In the genomic region with DNA sequence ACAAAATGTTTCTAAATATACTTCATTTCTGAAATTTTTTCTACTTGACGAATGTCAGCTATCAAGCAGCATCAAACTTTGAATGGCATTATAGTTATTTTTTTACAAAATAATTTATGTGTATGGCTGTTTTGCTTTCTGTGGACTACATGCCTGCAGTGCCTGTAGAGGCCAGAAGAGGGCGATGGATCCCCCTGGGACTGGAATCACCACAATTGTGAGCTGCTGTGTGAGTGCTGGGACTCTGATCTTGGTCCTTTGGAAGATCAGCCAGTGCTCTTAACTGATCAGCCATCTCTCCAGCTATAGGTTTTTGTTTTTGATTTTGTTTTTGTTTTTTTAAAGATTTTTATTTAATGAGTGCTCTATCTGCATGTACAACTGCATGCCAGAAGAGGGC, we compare ENCODE assay signal across 9 mouse cellular contexts. TPM values are rescaled to one million over a fixed set of nuclear protein-coding genes. Genes with fewer than 3 reads are reported as not detected.
DNase-seq lines count a peak whose midpoint lies in the region; ATAC-seq and TF ChIP-seq lines count a peak whose summit lies in the region.
"Had no signal": no experiment of that assay in that cellular context is flagged by ENCODE, and none has a peak within 500 bp of the region (broad histone marks: within the 10 kb centered on the region; RNA-seq: fewer than 3 reads in every experiment).

No protein-coding gene starts in this region.

- no peak overlapping the region for H3K9ac ChIP-seq in intestine, postnatal 0 days (ENCODE audit: low read depth, low read length)
- no peak overlapping the region for H3K9ac ChIP-seq in intestine, embryonic 15.5 days

- H3K4me2 ChIP-seq in intestine, postnatal 0 days (replicated peaks; ENCODE audit: low read depth), result no peak overlapping the region
- H3K4me2 ChIP-seq in intestine, embryonic 15.5 days (replicated peaks), result no peak overlapping the region

- H3K27ac ChIP-seq in intestine, postnatal 0 days (ENCODE audit: low read depth, low read length), result no peak overlapping the region
- H3K27ac ChIP-seq in intestine, embryonic 15.5 days, result no peak overlapping the region
- H3K27ac ChIP-seq: macrophage had no signal

- H3K4me3 ChIP-seq in intestine, postnatal 0 days (ENCODE audit: low read depth, low read length), result no peak overlapping the region
- no peak overlapping the region for H3K4me3 ChIP-seq in intestine, embryonic 15.5 days (replicated peaks)

- 33% methylated on average over 2 of the region's 2 CpGs for WGBS in intestine, postnatal 0 days
- 43% methylated on average over 2 of the region's 2 CpGs for WGBS in intestine, embryonic 15.5 days

- no peaks in the 10 kb centered on the region for H3K27me3 ChIP-seq in intestine, postnatal 0 days (replicated peaks; ENCODE audit: control insufficient read depth, insufficient read depth, low read length)
- no peaks in the 10 kb centered on the region for H3K27me3 ChIP-seq in intestine, embryonic 15.5 days (replicated peaks)

- H3K36me3 ChIP-seq in intestine, postnatal 0 days (ENCODE audit: control insufficient read depth, insufficient read depth), result no peaks in the 10 kb centered on the region
- H3K36me3 ChIP-seq in intestine, embryonic 15.5 days, result no peaks in the 10 kb centered on the region

- intact Hi-C loops in heart, postnatal 25 days (cut with DNase I), result no loop called here

- H3K9me3 ChIP-seq in intestine, postnatal 0 days (ENCODE audit: control insufficient read depth), result no peaks in the 10 kb centered on the region
- no peaks in the 10 kb centered on the region for H3K9me3 ChIP-seq in intestine, embryonic 15.5 days

- no peak for ATAC-seq in intestine, postnatal 0 days
- ATAC-seq in intestine, embryonic 15.5 days, result no peak

- no peaks in the 10 kb centered on the region; the same call in 1 of the 2 replicates for H3K4me1 ChIP-seq in intestine, postnatal 0 days (replicated peaks; ENCODE audit: control insufficient read depth, insufficient read depth, low read length)
- peaks cover 25% of the 10 kb centered on the region for H3K4me1 ChIP-seq in intestine, embryonic 15.5 days (replicated peaks)

- peak; percentile 70 for TF ChIP-seq CTCF in intestine, postnatal 0 days (IDR thresholded peaks at IDR 0.05; ENCODE audit: low read depth)

- peak; percentile 48 to 67 for DNase-seq in CD8-positive naive resting alpha-beta T cell, adult 2 months (ENCODE audit: low read depth in 2 of 2, low spot score in 2 of 2)
- peak; percentile 68 for DNase-seq in R1 (ENCODE audit: low read depth, low spot score)
- peak; percentile 55 to 66 for DNase-seq in natural killer cell, adult 2 months (ENCODE audit: low spot score in 2 of 2)
- DNase-seq in urinary bladder, adult 2 months (ENCODE audit: low spot score), result no peak
- no peak for DNase-seq in right cerebral cortex, postnatal 14 days
- DNase-seq in heart, postnatal 25 days (ENCODE audit: low spot score), result no peak

RNA-seq across cellular contexts. Expression of a gene that starts 2.9 kb away (rescaled TPM):
- 3.9 and 4.2 TPM in 2 replicates for polyA plus RNA-seq in intestine, postnatal 0 days (2015; fragmentation: Nextera tagmentation; extraction: Ambion mirVana)
- polyA plus RNA-seq in intestine, embryonic 15.5 days (2015; fragmentation: Nextera tagmentation; extraction: Ambion mirVana), result 8.3 and 8.7 TPM in 2 replicates
- polyA plus RNA-seq in urinary bladder, adult 2 months (2012; rRNA removed), result 27.5 and 29.1 TPM in 2 replicates
- 1 to 10 TPM; 5.6 to 7.0 TPM for total RNA-seq in heart, postnatal 25 days (2021)

RNA-seq across cellular contexts. Expression of a gene that starts 4.6 kb away (rescaled TPM):
- 2.9 and 3.2 TPM in 2 replicates for polyA plus RNA-seq in intestine, postnatal 0 days (2015; fragmentation: Nextera tagmentation; extraction: Ambion mirVana)
- polyA plus RNA-seq in intestine, embryonic 15.5 days (2015; fragmentation: Nextera tagmentation; extraction: Ambion mirVana), result 5.7 and 6.9 TPM in 2 replicates
- polyA plus RNA-seq in urinary bladder, adult 2 months (2012; rRNA removed), result 8.3 and 9.1 TPM in 2 replicates
- total RNA-seq in heart, postnatal 25 days (2021), result 1 to 10 TPM; 3.4 to 4.4 TPM

RNA-seq across cellular contexts. Expression of a gene that starts 28.5 kb away (rescaled TPM):
- polyA plus RNA-seq in intestine, postnatal 0 days (2015; fragmentation: Nextera tagmentation; extraction: Ambion mirVana), result 27.1 and 29.2 TPM in 2 replicates
- polyA plus RNA-seq in intestine, embryonic 15.5 days (2015; fragmentation: Nextera tagmentation; extraction: Ambion mirVana), result 37.7 and 39.9 TPM in 2 replicates
- 78.1 and 88.7 TPM in 2 replicates for polyA plus RNA-seq in urinary bladder, adult 2 months (2012; rRNA removed)
- total RNA-seq in heart, postnatal 25 days (2021), result 10 to 100 TPM; 45.3 to 47.6 TPM

RNA-seq across cellular contexts. Expression of a gene that starts 33.7 kb away (rescaled TPM):
- polyA plus RNA-seq in intestine, postnatal 0 days (2015; fragmentation: Nextera tagmentation; extraction: Ambion mirVana), result 73.8 and 80.3 TPM in 2 replicates
- polyA plus RNA-seq in intestine, embryonic 15.5 days (2015; fragmentation: Nextera tagmentation; extraction: Ambion mirVana), result 33.8 and 36.7 TPM in 2 replicates
- polyA plus RNA-seq in urinary bladder, adult 2 months (2012; rRNA removed), result 0.22 and 0.39 TPM in 2 replicates
- total RNA-seq in heart, postnatal 25 days (2021), result under 1 TPM in 1 of 2 experiments, not detected in 1; 0.10 TPM
- polyA plus RNA-seq: macrophage had no signal

RNA-seq across cellular contexts. Expression of a gene that starts 50.3 kb away (rescaled TPM):
- 28.9 and 33.4 TPM in 2 replicates for polyA plus RNA-seq in intestine, postnatal 0 days (2015; fragmentation: Nextera tagmentation; extraction: Ambion mirVana)
- polyA plus RNA-seq in intestine, embryonic 15.5 days (2015; fragmentation: Nextera tagmentation; extraction: Ambion mirVana), result 67.2 and 77.1 TPM in 2 replicates
- 242 and 366 TPM in 2 replicates for polyA plus RNA-seq in urinary bladder, adult 2 months (2012; rRNA removed)
- total RNA-seq in heart, postnatal 25 days (2021), result 10 to 100 TPM; 70.7 to 90.2 TPM

Comparison
In these comparisons a context has a peak if more than half of its experiments do, and no peak if none do; other contexts are left out.
1. DNase-seq: peak in CD8-positive naive resting alpha-beta T cell, adult 2 months (2 of 2), R1 (single experiment) and natural killer cell, adult 2 months (2 of 2); none in urinary bladder, adult 2 months (single experiment), right cerebral cortex, postnatal 14 days (single experiment) and heart, postnatal 25 days (single experiment).